Mouse (Mus musculus) bone marrow, adult 2 months (tissue): ENCODE results near the gene Ptprs.

ENCODE experiments used
- CTCF ChIP-seq: fragments of 200-500 bp; IDR thresholded peaks from 2 replicates; pipeline ENCODE4 v1.5.1; 2011; ENCODE audit warnings: low read length, control low read depth; ENCODE audit not compliant: control insufficient read depth, insufficient read depth
- POLR2A ChIP-seq: fragments of 200-500 bp; IDR thresholded peaks from 2 replicates; pipeline ENCODE4 v1.6.1; 2011; ENCODE audit warnings: low read depth, mild to moderate bottlenecking, control low read depth, low read length, borderline replicate concordance; ENCODE audit not compliant: control insufficient read depth

- TF ChIP-seq CTCF (no peak), POLR2A (no peak)
Measured at GRCm38 (mm10) chr17:56476402-56476752, at the start of gene Ptprs.
